In the genomic region with DNA sequence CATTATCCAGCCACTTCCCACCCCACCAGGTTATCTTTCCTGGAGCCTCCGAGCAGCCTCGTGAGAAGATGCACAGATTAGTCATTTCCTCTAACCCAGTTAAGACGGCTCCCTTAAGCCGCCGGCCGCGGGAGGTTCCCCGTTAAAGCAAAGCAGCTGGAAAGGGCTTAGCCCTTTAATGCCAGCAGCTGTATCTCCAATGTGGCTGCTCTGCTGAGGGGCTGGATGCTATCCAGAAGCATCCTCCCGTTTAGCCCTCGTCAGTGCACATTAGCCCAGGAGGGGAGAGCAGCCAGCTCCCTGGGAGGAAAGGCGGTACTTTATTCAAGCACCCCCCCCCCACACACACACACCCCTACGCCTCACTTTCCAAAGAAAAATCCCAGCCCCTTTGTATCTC, we compare ENCODE assay signal across 9 mouse cellular contexts. TPM values are rescaled to one million over a fixed set of nuclear protein-coding genes. Genes with fewer than 3 reads are reported as not detected.
DNase-seq lines count a peak whose midpoint lies in the region; ATAC-seq and TF ChIP-seq lines count a peak whose summit lies in the region.
"Had no signal": no experiment of that assay in that cellular context is flagged by ENCODE, and none has a peak within 500 bp of the region (broad histone marks: within the 10 kb centered on the region; RNA-seq: fewer than 3 reads in every experiment).

No protein-coding gene starts in this region.

- H3K9ac ChIP-seq in intestine, embryonic 14.5 days (ENCODE audit: low read length): no peak overlapping the region
- H3K9ac ChIP-seq in intestine, postnatal 0 days (ENCODE audit: low read depth, low read length): no peak overlapping the region
- H3K9ac ChIP-seq in heart, embryonic 12.5 days: no peak overlapping the region

- peak; percentile 56; the same call in 1 of the 2 replicates for ATAC-seq in intestine, embryonic 14.5 days (replicated peaks; ENCODE audit: low FRiP score, low TSS enrichment, low read depth)
- no peak for ATAC-seq in intestine, postnatal 0 days
- ATAC-seq in heart, embryonic 12.5 days (ENCODE audit: insufficient number of reproducible peaks, low FRiP score): peak; percentile 64

- no peak for TF ChIP-seq CTCF in intestine, postnatal 0 days (IDR thresholded peaks at IDR 0.05; ENCODE audit: low read depth)

- 7% methylated on average over 12 of the region's 12 CpGs for WGBS in intestine, embryonic 14.5 days
- 12% methylated on average over 12 of the region's 12 CpGs for WGBS in intestine, postnatal 0 days
- 5% methylated on average over 12 of the region's 12 CpGs for WGBS in heart, embryonic 12.5 days

- DNase-seq in intestine, embryonic 14.5 days (ENCODE audit: low spot score): no peak
- DNase-seq in brain, adult 2 months (ENCODE audit: low read depth, low spot score): peak; percentile 69
- peak; percentile 28 for DNase-seq in lung, postnatal 36 days
- DNase-seq in thymus, adult 18-20 months: no peak
- no peak for DNase-seq in thymus, postnatal 10 days (ENCODE audit: low spot score in 2 of 2)
- no peak for DNase-seq in adrenal gland, adult 2 months

- no peak overlapping the region for H3K4me2 ChIP-seq in intestine, embryonic 14.5 days (ENCODE audit: low read length)
- H3K4me2 ChIP-seq in intestine, postnatal 0 days (replicated peaks; ENCODE audit: low read depth): no peak overlapping the region; the same call in 1 of the 2 replicates
- peak overlapping the region; percentile 40 for H3K4me2 ChIP-seq in heart, embryonic 12.5 days

- H3K4me3 ChIP-seq in intestine, embryonic 14.5 days (ENCODE audit: low read depth, low read length): no peak overlapping the region
- no peak overlapping the region for H3K4me3 ChIP-seq in intestine, postnatal 0 days (ENCODE audit: low read depth, low read length)
- H3K4me3 ChIP-seq in heart, embryonic 12.5 days: no peak overlapping the region

- no peaks in the 10 kb centered on the region for H3K27me3 ChIP-seq in intestine, embryonic 14.5 days (replicated peaks; ENCODE audit: control insufficient read depth, insufficient read depth, low read length)
- H3K27me3 ChIP-seq in intestine, postnatal 0 days (replicated peaks; ENCODE audit: control insufficient read depth, insufficient read depth, low read length): peaks cover 14% of the 10 kb centered on the region
- peaks cover 12% of the 10 kb centered on the region for H3K27me3 ChIP-seq in heart, embryonic 12.5 days (replicated peaks)

- no peaks in the 10 kb centered on the region for H3K9me3 ChIP-seq in intestine, embryonic 14.5 days (ENCODE audit: control insufficient read depth, low read length)
- no peaks in the 10 kb centered on the region for H3K9me3 ChIP-seq in intestine, postnatal 0 days (ENCODE audit: control insufficient read depth)
- 0 out of 2 replicates have a peak, but pooled peaks cover 3% of the 10 kb centered on the region for H3K9me3 ChIP-seq in heart, embryonic 12.5 days (replicated peaks)

- H3K4me1 ChIP-seq in intestine, embryonic 14.5 days (replicated peaks; ENCODE audit: control insufficient read depth, insufficient read depth, low read length): peaks cover 19% of the 10 kb centered on the region
- no peaks in the 10 kb centered on the region for H3K4me1 ChIP-seq in intestine, postnatal 0 days (replicated peaks; ENCODE audit: control insufficient read depth, insufficient read depth, low read length)
- H3K4me1 ChIP-seq in heart, embryonic 12.5 days (replicated peaks): peaks cover 32% of the 10 kb centered on the region

- peak overlapping the region; percentile 22; the same call in 1 of the 2 replicates for H3K27ac ChIP-seq in intestine, embryonic 14.5 days (ENCODE audit: low read depth)
- H3K27ac ChIP-seq in intestine, postnatal 0 days (ENCODE audit: low read depth, low read length): no peak overlapping the region
- no peak overlapping the region; the same call in 1 of the 2 replicates for H3K27ac ChIP-seq in heart, embryonic 12.5 days (ENCODE audit: poor library complexity, severe bottlenecking)

- peaks cover 3% of the 10 kb centered on the region for H3K36me3 ChIP-seq in intestine, embryonic 14.5 days (ENCODE audit: control insufficient read depth, insufficient read depth, low read length)
- H3K36me3 ChIP-seq in intestine, postnatal 0 days (ENCODE audit: control insufficient read depth, insufficient read depth): no peaks in the 10 kb centered on the region
- H3K36me3 ChIP-seq in heart, embryonic 12.5 days: peaks cover 9% of the 10 kb centered on the region

RNA-seq across cellular contexts. Expression of a gene that starts 13.6 kb away (rescaled TPM):
- not detected in 2 replicates for polyA plus RNA-seq in intestine, embryonic 14.5 days (2014; fragmentation: Nextera tagmentation; extraction: Ambion mirVana)
- not detected in 2 replicates for polyA plus RNA-seq in intestine, postnatal 0 days (2015; fragmentation: Nextera tagmentation; extraction: Ambion mirVana)
- not detected in 2 replicates for polyA plus RNA-seq in heart, embryonic 12.5 days (2016; fragmentation: Nextera tagmentation; extraction: Ambion mirVana)
- not detected for total RNA-seq in adrenal gland, adult 2 months (2021)
- polyA plus RNA-seq in adrenal gland, adult 2 months (2012; rRNA removed): not detected in 2 replicates
- polyA plus RNA-seq: spleen, adult 2 months had no signal

RNA-seq across cellular contexts. Expression of a gene that starts 24.2 kb away (rescaled TPM):
- polyA plus RNA-seq in intestine, embryonic 14.5 days (2014; fragmentation: Nextera tagmentation; extraction: Ambion mirVana): 0.16 and 0.30 TPM in 2 replicates
- 0.14 TPM in 1 of 2 replicates, not detected in the other for polyA plus RNA-seq in intestine, postnatal 0 days (2015; fragmentation: Nextera tagmentation; extraction: Ambion mirVana)
- polyA plus RNA-seq in heart, embryonic 12.5 days (2016; fragmentation: Nextera tagmentation; extraction: Ambion mirVana): 0.58 and 0.70 TPM in 2 replicates
- total RNA-seq in adrenal gland, adult 2 months (2021): 1 to 10 TPM; 1.1 to 3.4 TPM
- polyA plus RNA-seq in adrenal gland, adult 2 months (2012; rRNA removed): 0.86 and 1.6 TPM in 2 replicates

RNA-seq across cellular contexts. Expression of a gene that starts 35.9 kb away (rescaled TPM):
- polyA plus RNA-seq in intestine, embryonic 14.5 days (2014; fragmentation: Nextera tagmentation; extraction: Ambion mirVana): not detected in 2 replicates
- polyA plus RNA-seq in intestine, postnatal 0 days (2015; fragmentation: Nextera tagmentation; extraction: Ambion mirVana): not detected in 2 replicates
- not detected in 2 replicates for polyA plus RNA-seq in heart, embryonic 12.5 days (2016; fragmentation: Nextera tagmentation; extraction: Ambion mirVana)
- total RNA-seq in adrenal gland, adult 2 months (2021): 1 to 10 TPM in 1 of 2 experiments, under 1 TPM in 1; 0.81 to 3.5 TPM
- 0.40 and 0.59 TPM in 2 replicates for polyA plus RNA-seq in adrenal gland, adult 2 months (2012; rRNA removed)

RNA-seq across cellular contexts. Expression of a gene that starts 36.7 kb away (rescaled TPM):
- 104 and 111 TPM in 2 replicates for polyA plus RNA-seq in intestine, embryonic 14.5 days (2014; fragmentation: Nextera tagmentation; extraction: Ambion mirVana)
- polyA plus RNA-seq in intestine, postnatal 0 days (2015; fragmentation: Nextera tagmentation; extraction: Ambion mirVana): 23.2 and 25.7 TPM in 2 replicates
- 131 and 140 TPM in 2 replicates for polyA plus RNA-seq in heart, embryonic 12.5 days (2016; fragmentation: Nextera tagmentation; extraction: Ambion mirVana)
- total RNA-seq in adrenal gland, adult 2 months (2021): 1 to 10 TPM; 2.8 to 3.7 TPM
- polyA plus RNA-seq in adrenal gland, adult 2 months (2012; rRNA removed): 2.6 and 2.7 TPM in 2 replicates

RNA-seq across cellular contexts. Expression of a gene that starts 55.4 kb away (rescaled TPM):
- polyA plus RNA-seq in intestine, embryonic 14.5 days (2014; fragmentation: Nextera tagmentation; extraction: Ambion mirVana): 1.3 and 1.7 TPM in 2 replicates
- 1.4 and 2.1 TPM in 2 replicates for polyA plus RNA-seq in intestine, postnatal 0 days (2015; fragmentation: Nextera tagmentation; extraction: Ambion mirVana)
- 2.6 and 3.2 TPM in 2 replicates for polyA plus RNA-seq in heart, embryonic 12.5 days (2016; fragmentation: Nextera tagmentation; extraction: Ambion mirVana)
- total RNA-seq in adrenal gland, adult 2 months (2021): under 1 TPM; 0.59 to 0.72 TPM
- 0.37 and 0.71 TPM in 2 replicates for polyA plus RNA-seq in adrenal gland, adult 2 months (2012; rRNA removed)

Comparison
In these comparisons a context has a peak if more than half of its experiments do, and no peak if none do; other contexts are left out.
1. DNase-seq: peak in brain, adult 2 months (single experiment) and lung, postnatal 36 days (single experiment); none in intestine, embryonic 14.5 days (single experiment), thymus, adult 18-20 months (0 of 2), thymus, postnatal 10 days (0 of 2) and adrenal gland, adult 2 months (single experiment).